Mouse (Mus musculus): Measurements from ENCODE around the gene Capza2.

Gene Capza2

GRCm38 (mm10) chr6:17635615-17636284 is at the start of gene Capza2:
Gene Capza2 (plus strand): TSS chr6:17636234.
- peak; percentile 59 to 62 for DNase-seq (ENCODE audit: low read depth in 1 of 2, low spot score in 2 of 2)

GRCm38 (mm10) chr6:17589049-17589952 is 46.7 kb upstream of the Capza2 start:
- DNase-seq (ENCODE audit: low read depth in 1 of 2, low spot score in 2 of 2), result peak; percentile 39 to 62

- DNase-seq (ENCODE audit: low read depth in 1 of 2, low spot score in 2 of 2), result no peak
Measured at GRCm38 (mm10) chr6:17589953-17590627, 45.9 kb upstream of the Capza2 start.

GRCm38 (mm10) chr6:17593971-17594370 is 42.1 kb upstream of the Capza2 start:
- DNase-seq (ENCODE audit: low read depth in 1 of 2, low spot score in 2 of 2), result no peak

GRCm38 (mm10) chr6:17595712-17596462 is 40.1 kb upstream of the Capza2 start:
- DNase-seq (ENCODE audit: low read depth in 1 of 2, low spot score in 2 of 2), result no peak

- DNase-seq (ENCODE audit: low read depth in 1 of 2, low spot score in 2 of 2), result no peak
Measured at GRCm38 (mm10) chr6:17599373-17599772, 36.7 kb upstream of the Capza2 start.

- DNase-seq (ENCODE audit: low read depth in 1 of 2, low spot score in 2 of 2), result no peak
Measured at GRCm38 (mm10) chr6:17601526-17601925, 34.5 kb upstream of the Capza2 start.

- no peak for DNase-seq (ENCODE audit: low read depth in 1 of 2, low spot score in 2 of 2)
Measured at GRCm38 (mm10) chr6:17606915-17607314, 29.1 kb upstream of the Capza2 start.

GRCm38 (mm10) chr6:17611352-17612010 is 24.6 kb upstream of the Capza2 start:
- DNase-seq (ENCODE audit: low read depth in 1 of 2, low spot score in 2 of 2), result peak; percentile 31 to 35

- DNase-seq (ENCODE audit: low read depth in 1 of 2, low spot score in 2 of 2), result no peak
Measured at GRCm38 (mm10) chr6:17612652-17613051, 23.4 kb upstream of the Capza2 start.

GRCm38 (mm10) chr6:17620823-17621222 is 15.2 kb upstream of the Capza2 start:
- DNase-seq (ENCODE audit: low read depth in 1 of 2, low spot score in 2 of 2), result no peak

GRCm38 (mm10) chr6:17621436-17621835 is 14.6 kb upstream of the Capza2 start:
- no peak for DNase-seq (ENCODE audit: low read depth in 1 of 2, low spot score in 2 of 2)

- peak in 1 of 2 experiments; percentile 45 for DNase-seq (ENCODE audit: low read depth in 1 of 2, low spot score in 2 of 2)
Measured at GRCm38 (mm10) chr6:17628701-17629455, 7.2 kb upstream of the Capza2 start.

GRCm38 (mm10) chr6:17629756-17630155 is 6.3 kb upstream of the Capza2 start:
- no peak for DNase-seq (ENCODE audit: low read depth in 1 of 2, low spot score in 2 of 2)

GRCm38 (mm10) chr6:17631611-17632010 is 4.4 kb upstream of the Capza2 start:
- DNase-seq (ENCODE audit: low read depth in 1 of 2, low spot score in 2 of 2), result no peak

- DNase-seq (ENCODE audit: low read depth in 1 of 2, low spot score in 2 of 2), result no peak
Measured at GRCm38 (mm10) chr6:17633819-17634218, 2.2 kb upstream of the Capza2 start.

GRCm38 (mm10) chr6:17634992-17635391 is 1.0 kb upstream of the Capza2 start:
- DNase-seq (ENCODE audit: low read depth in 1 of 2, low spot score in 2 of 2), result no peak

GRCm38 (mm10) chr6:17636764-17637170 is 733 bp downstream of the Capza2 start:
- DNase-seq (ENCODE audit: low read depth in 1 of 2, low spot score in 2 of 2), result peak; percentile 92 to 95

All from monocyte, adult 2 months (primary cell).